Mouse (Mus musculus) T-helper 1 cell (primary cell): Measurements from ENCODE around the gene Ptpre.

Experiments used
- in situ Hi-C: fragments of 300-600 bp; cut with MboI, MseI; formaldehyde crosslinking; loops from one replicate; pipeline ENCODE4 v1.15.1; 2025; ENCODE audit warnings: high pct_unique_total_duplicates

The Ptpre gene

GRCm38 (mm10) chr7:135722011-135722838 lies 184.9 kb downstream of the Ptpre start:
- in situ Hi-C loops: no loop called here

GRCm38 (mm10) chr7:135723672-135724341 lies 186.5 kb downstream of the Ptpre start:
- in situ Hi-C loops: no loop called here

DNA sequence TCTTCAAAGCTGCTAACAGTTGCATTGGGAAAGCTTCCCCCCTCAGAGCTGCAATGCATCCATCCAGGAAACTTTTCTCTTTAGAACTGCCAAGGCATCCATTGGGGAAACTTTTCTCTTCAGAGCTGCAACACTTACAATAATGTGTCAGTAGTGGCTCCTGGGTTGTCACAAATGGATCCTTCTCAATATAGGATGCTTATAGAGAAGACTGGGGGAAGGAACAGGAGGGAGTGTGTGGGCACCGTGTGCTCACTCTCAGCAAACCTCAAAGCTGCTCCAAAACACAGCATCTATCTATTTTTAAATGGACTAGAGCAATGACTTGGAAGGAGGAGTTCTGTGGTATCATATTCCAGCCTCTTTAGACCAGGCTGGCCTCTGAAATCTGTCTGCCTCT lies 189.4 kb downstream of the Ptpre start:
- in situ Hi-C loops: no loop called here

DNA sequence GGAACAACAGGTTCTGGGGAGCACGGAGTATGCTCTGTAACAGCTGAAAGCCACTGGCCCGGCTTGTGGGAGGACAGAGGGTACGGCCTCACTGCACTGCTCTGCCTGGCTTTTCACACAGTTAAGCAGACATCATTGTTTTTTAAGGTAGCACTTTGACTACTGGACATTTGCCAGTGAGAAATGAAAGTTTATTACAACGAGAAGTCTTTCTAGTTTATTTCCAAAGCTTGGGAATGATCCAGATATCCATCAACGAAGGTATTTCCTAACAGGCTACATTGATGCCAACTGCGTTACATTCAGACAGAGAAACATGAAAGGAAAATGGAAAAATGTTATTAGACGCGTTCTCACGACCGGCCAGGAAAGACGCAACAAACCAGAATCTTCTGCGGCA lies 190.8 kb downstream of the Ptpre start:
- in situ Hi-C loops: no loop called here

DNA sequence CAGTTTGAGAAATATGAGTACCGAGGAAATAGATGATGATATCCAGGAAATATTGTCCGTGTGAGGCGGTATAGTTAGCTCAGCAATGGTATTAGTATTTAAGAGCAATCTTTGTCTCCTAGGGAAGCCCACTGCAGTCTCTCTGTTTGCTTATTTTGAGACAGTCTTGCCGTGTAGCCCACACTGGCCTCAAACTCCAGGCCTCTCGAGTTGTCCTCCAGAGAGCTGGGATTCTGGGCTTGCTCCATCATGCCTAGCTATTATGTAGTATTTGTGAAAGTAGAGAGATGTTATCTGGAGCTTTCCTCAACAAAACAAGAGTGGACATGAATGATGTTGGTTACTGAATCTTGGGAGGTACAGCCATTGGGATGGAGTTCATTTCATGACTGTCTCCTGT lies 197.1 kb downstream of the Ptpre start:
- in situ Hi-C loops: no loop called here

GRCm38 (mm10) chr7:135734911-135735646 lies 197.8 kb downstream of the Ptpre start:
- in situ Hi-C loops: loop anchor here (5.0 kb wide), 1 partner anchor 53 kb away; no protein-coding TSS in a partner anchor
